Mouse (Mus musculus): ENCODE data around the gene Usp50.

Usp50 gene

GRCm38 (mm10) chr2:126743389-126743788 lies 39.9 kb downstream of the Usp50 start:
- DNase-seq (ENCODE audit: low spot score in 2 of 2) = no peak

GRCm38 (mm10) chr2:126740314-126740713 lies 43.0 kb downstream of the Usp50 start:
- no peak for DNase-seq (ENCODE audit: low spot score in 2 of 2)

- no peak for DNase-seq (ENCODE audit: low spot score in 2 of 2)
These were observed 47.8 kb downstream of the Usp50 start for GRCm38 (mm10) chr2:126735339-126736073.

GRCm38 (mm10) chr2:126730502-126730901 lies 52.8 kb downstream of the Usp50 start:
- DNase-seq (ENCODE audit: low spot score in 2 of 2) = no peak

- DNase-seq (ENCODE audit: low spot score in 2 of 2) = no peak
These were observed 54.1 kb downstream of the Usp50 start for GRCm38 (mm10) chr2:126729207-126729606.

- DNase-seq (ENCODE audit: low spot score in 2 of 2) = no peak
These were observed 70.3 kb downstream of the Usp50 start for GRCm38 (mm10) chr2:126712950-126713349.

- DNase-seq (ENCODE audit: low spot score in 2 of 2) = no peak
These were observed 70.7 kb downstream of the Usp50 start for GRCm38 (mm10) chr2:126712526-126712925.

- DNase-seq (ENCODE audit: low spot score in 2 of 2) = no peak
These were observed 74.9 kb downstream of the Usp50 start for GRCm38 (mm10) chr2:126708361-126708760.

GRCm38 (mm10) chr2:126707438-126707779 lies 75.9 kb downstream of the Usp50 start:
- DNase-seq (ENCODE audit: low spot score in 2 of 2) = no peak

- peak; percentile 95 to 96 for DNase-seq (ENCODE audit: low spot score in 2 of 2)
These were observed 76.4 kb downstream of the Usp50 start, which contains the start of gene Usp8 for GRCm38 (mm10) chr2:126706759-126707437. Gene Usp8 (plus strand): TSS chr2:126707328.

GRCm38 (mm10) chr2:126695285-126695684 lies 88.0 kb downstream of the Usp50 start:
- DNase-seq (ENCODE audit: low spot score in 2 of 2) = no peak

- DNase-seq (ENCODE audit: low spot score in 2 of 2) = no peak
These were observed 92.0 kb downstream of the Usp50 start for GRCm38 (mm10) chr2:126691290-126691689.

- DNase-seq (ENCODE audit: low spot score in 2 of 2) = no peak
These were observed 100.3 kb downstream of the Usp50 start for GRCm38 (mm10) chr2:126682937-126683336.

GRCm38 (mm10) chr2:126682333-126682732 lies 100.9 kb downstream of the Usp50 start:
- DNase-seq (ENCODE audit: low spot score in 2 of 2) = no peak

- DNase-seq (ENCODE audit: low spot score in 2 of 2) = no peak
These were observed 105.9 kb downstream of the Usp50 start for GRCm38 (mm10) chr2:126677366-126677765.

- no peak for DNase-seq (ENCODE audit: low spot score in 2 of 2)
These were observed 107.2 kb downstream of the Usp50 start, which contains the start of gene Gabpb1 for GRCm38 (mm10) chr2:126676122-126676515. Gene Gabpb1 (minus strand): TSS chr2:126676337.

- peak; percentile 48 to 87 for DNase-seq (ENCODE audit: low spot score in 2 of 2)
These were observed 107.8 kb downstream of the Usp50 start for GRCm38 (mm10) chr2:126675169-126676121.

GRCm38 (mm10) chr2:126674441-126675168 lies 108.7 kb downstream of the Usp50 start:
- peak; percentile 23 to 50 for DNase-seq (ENCODE audit: low spot score in 2 of 2)

GRCm38 (mm10) chr2:126673317-126674242 lies 109.7 kb downstream of the Usp50 start:
- DNase-seq (ENCODE audit: low spot score in 2 of 2) = no peak

GRCm38 (mm10) chr2:126668621-126669252 lies 114.5 kb downstream of the Usp50 start:
- no peak for DNase-seq (ENCODE audit: low spot score in 2 of 2)

Measured in cerebellum, postnatal 4 days (tissue).